Mouse (Mus musculus) heart, embryonic 13.5 days (tissue): ENCODE results near the gene Hba-a1. TPM values are rescaled to one million over a fixed set of nuclear protein-coding genes. Genes with fewer than 3 reads are reported as not detected.
"Not testable (repeated sequence)": the region's sequence is repeated elsewhere in the genome, so short reads cannot be mapped to it uniquely, and the experiment has no call there.

Experiments
- ATAC-seq: fragments of 200-750 bp; cut with Nextera tagmentation; 2 replicates; pipeline ENCODE4 v1.8.0; 2017; ENCODE audit warnings: moderate TSS enrichment; ENCODE audit not compliant: insufficient number of reproducible peaks, low FRiP score, low TSS enrichment; ENCODE audit errors: extremely low read depth
- H3K27ac ChIP-seq: fragments of 300-500 bp; sonication (generic); replicated peaks from 2 replicates; pipeline ENCODE4 v1.5.1; 2015; ENCODE audit warnings: moderate library complexity, mild to moderate bottlenecking, inconsistent platforms
- H3K27me3 ChIP-seq: fragments of 300-500 bp; sonication (generic); replicated peaks from 2 replicates; pipeline ENCODE4 v1.6.1; 2015; ENCODE audit warnings: mild to moderate bottlenecking, inconsistent platforms
- H3K36me3 ChIP-seq: fragments of 300-500 bp; sonication (generic); 2 replicates; pipeline ENCODE4 v1.6.1; 2015; ENCODE audit warnings: mild to moderate bottlenecking, inconsistent platforms
- H3K4me1 ChIP-seq: fragments of 300-500 bp; sonication (generic); 2 replicates; pipeline ENCODE4 v1.6.1; 2015; ENCODE audit warnings: inconsistent platforms
- H3K4me2 ChIP-seq: fragments of 300-500 bp; sonication (generic); 2 replicates; pipeline ENCODE4 v1.6.1; 2015; ENCODE audit warnings: inconsistent platforms, mild to moderate bottlenecking, moderate library complexity
- H3K4me3 ChIP-seq: fragments of 300-500 bp; sonication (generic); 2 replicates; pipeline ENCODE4 v1.5.1; 2015; ENCODE audit warnings: moderate library complexity, mild to moderate bottlenecking, inconsistent platforms
- H3K9ac ChIP-seq: fragments of 300-500 bp; sonication (generic); 2 replicates; pipeline ENCODE4 v1.6.1; 2015; ENCODE audit warnings: inconsistent platforms, mild to moderate bottlenecking, moderate library complexity
- H3K9me3 ChIP-seq: fragments of 300-500 bp; sonication (generic); 2 replicates; pipeline ENCODE4 v1.6.1; 2016; ENCODE audit warnings: inconsistent platforms
- WGBS: fragments of 180-500 bp; shearing (Covaris S2); methylation state at CpG from one replicate; pipeline ENCODE4 v1.1.7; 2015; ENCODE audit warnings: mixed read lengths; 5-methylcytosine and 5-hydroxymethylcytosine counted together
- polyA plus RNA-seq: library from polyadenylated mRNA; unstranded; fragments of >200 nt; fragmentation: Nextera tagmentation; extraction: Ambion mirVana; gene quantifications from 2 replicates; pipeline ENCODE4 v1.2.1, GENCODE M21; 2015

Gene Hba-a1
- 17,648 and 28,254 TPM in 2 replicates for polyA plus RNA-seq

DNA sequence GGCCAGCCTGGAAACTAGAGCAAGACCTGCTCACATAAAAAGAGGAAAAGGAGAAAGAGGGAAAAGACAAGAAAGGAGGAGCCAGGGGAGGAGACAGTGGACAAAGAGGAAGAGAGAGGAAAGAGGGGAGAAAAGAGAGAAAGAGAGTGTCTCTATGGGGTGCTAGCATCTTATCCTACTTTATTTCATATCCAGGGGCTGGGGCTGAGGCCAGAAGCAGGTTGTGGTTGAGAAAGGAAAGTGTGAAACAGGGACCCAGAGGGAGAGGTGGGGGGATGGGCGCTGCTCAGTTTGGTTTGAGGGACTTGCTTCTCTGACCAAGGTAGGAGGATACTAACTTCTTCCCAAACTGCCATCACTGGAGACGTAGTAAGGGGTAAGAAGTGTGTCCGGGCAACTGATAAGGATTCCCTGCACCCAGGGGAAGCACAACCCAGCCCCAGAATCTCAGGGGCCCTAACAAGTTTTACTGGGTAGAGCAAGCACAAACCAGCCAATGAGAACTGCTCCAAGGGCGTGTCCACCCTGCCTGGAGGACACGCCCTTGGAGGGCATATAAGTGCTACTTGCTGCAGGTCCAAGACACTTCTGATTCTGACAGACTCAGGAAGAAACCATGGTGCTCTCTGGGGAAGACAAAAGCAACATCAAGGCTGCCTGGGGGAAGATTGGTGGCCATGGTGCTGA is at the start of gene Hba-a1:
Gene Hba-a1, plus strand, starts transcription at position 421 of the 687 bp plus-strand sequence.
- H3K4me3 ChIP-seq, H3K36me3 ChIP-seq, H3K9me3 ChIP-seq, H3K4me1 ChIP-seq: not testable (repeated sequence)
- Histone ChIP-seq H3K9ac (0 out of 2 replicates have a peak within 1 kb of the TSS, but pooled peaks have one; percentile 14), H3K4me2 (peak within 1 kb of the TSS; percentile 51), H3K27ac (peak within 1 kb of the TSS; percentile 68; the same call in 1 of the 2 replicates), H3K27me3 (peaks cover 58% of the 10 kb centered on the region)
- ATAC-seq = peak; percentile 75
- 25% methylated on average over 1 of the region's 5 CpGs for WGBS

DNA sequence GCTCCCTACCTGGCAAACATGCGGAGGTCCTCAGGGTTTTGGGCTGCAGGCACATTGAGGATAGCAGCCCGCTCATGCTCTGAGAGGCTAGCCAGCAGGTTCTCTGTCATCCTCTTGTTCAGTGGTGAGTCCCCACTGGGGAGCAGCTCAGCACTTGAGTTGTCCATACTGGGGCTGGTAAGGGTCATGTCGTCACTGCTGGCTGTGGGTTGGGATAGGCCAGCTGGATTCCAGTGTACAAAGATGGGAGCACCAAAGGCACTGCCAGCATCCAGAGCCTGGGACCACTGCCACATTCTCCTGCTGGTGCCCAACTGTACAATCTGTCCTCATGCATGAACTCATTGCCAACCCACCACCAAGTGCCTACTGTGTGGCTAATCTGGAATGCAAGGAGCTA is 49.4 kb upstream of the Hba-a1 start:
- WGBS = 85% methylated on average over 3 of the region's 3 CpGs
- H3K36me3 ChIP-seq = peaks cover 82% of the 10 kb centered on the region

DNA sequence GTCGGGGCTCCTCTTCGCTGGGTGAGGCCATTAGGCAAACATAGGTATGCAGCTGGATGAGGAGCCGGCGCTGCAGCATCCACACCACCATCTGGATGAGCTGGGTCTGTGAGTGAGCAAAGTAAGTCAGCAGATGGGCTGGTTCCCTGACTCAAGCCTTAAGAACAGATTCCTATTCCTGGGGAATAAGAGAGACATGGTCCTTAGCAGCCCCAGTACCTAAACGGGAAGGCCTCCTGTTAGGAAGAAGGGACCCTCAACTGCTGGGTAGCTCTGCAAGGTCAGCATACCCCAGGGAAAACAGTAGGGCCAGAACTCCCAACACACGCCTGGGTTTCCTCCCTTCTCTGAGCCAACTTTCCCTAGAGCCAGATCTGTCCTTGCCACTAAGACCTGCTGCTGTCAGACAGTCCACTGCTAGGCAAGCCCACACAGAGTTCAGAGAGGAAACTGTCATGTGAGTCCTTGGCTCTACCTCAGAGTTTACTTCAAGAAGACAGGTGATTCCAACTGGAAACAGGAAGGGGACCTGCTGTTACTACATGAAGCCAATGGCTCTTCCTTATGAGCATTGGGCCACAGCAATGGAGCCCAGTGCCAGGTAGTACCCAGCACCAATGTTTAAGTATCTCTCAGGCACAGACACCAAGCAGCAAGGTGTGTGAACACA is 48.4 kb upstream of the Hba-a1 start:
- peaks cover 36% of the 10 kb centered on the region for H3K4me1 ChIP-seq
- H3K9ac ChIP-seq = 0 out of 2 replicates have a peak overlapping the region, but pooled peaks have one; percentile 52
- peak overlapping the region; percentile 51 for H3K27ac ChIP-seq
- no peak for ATAC-seq
- H3K27me3 ChIP-seq = no peaks in the 10 kb centered on the region
- H3K9me3 ChIP-seq = no peaks in the 10 kb centered on the region
- peaks cover 82% of the 10 kb centered on the region for H3K36me3 ChIP-seq
- H3K4me3 ChIP-seq = no peak overlapping the region
- WGBS = 88% methylated on average over 6 of the region's 6 CpGs
- H3K4me2 ChIP-seq = no peak overlapping the region

More for the DNA sequence above, 49.4 kb upstream of the Hba-a1 start:
- no peak for ATAC-seq
- Histone ChIP-seq H3K4me2 (no peak overlapping the region), H3K4me1 (peaks cover 36% of the 10 kb centered on the region), H3K9ac (no peak overlapping the region), H3K9me3 (no peaks in the 10 kb centered on the region), H3K27ac (no peak overlapping the region), H3K4me3 (no peak overlapping the region), H3K27me3 (no peaks in the 10 kb centered on the region)

DNA sequence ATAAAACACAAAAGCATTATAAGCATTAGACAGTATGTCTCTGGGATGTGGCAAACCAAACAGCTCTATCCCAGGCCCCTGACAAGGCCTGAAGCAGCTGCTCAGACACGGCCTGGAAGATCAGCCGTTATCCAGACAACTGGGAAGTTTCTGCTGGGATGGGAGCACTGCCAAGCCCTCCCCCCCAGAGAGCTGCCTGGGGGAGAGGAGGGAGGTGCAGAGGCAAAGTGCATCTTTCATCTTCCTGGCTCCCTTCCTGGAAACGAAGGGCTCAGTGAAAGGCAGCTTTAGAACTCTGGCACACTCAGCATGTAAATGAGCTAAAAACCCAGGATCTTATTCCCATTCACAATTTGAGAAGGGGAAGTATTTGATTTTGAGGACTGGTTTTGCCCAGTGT is 47.7 kb upstream of the Hba-a1 start:
- 38% methylated on average over 3 of the region's 3 CpGs for WGBS

DNA sequence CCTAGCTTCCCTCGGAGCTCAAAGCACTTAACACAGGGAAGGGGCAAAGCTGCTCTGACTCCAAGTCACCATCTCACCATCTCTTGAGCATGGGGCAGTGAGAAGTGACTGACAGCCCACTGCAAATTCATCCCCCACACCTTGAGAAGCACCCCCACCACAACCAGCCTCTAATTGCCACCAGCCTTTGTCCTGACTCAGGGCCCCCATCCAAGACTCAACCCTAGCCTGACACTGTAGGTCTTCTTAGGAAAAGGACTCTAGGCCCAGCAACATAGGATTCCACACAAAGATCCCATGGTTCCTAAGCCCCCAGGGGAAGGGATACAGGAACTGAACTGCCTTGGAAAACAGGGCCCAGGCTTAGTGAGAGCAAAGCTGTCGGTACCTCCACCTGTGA is 47.2 kb upstream of the Hba-a1 start:
- peaks cover 36% of the 10 kb centered on the region for H3K4me1 ChIP-seq
- no peaks in the 10 kb centered on the region for H3K27me3 ChIP-seq
- H3K9me3 ChIP-seq = no peaks in the 10 kb centered on the region
- 64% methylated on average over 2 of the region's 2 CpGs for WGBS
- H3K27ac ChIP-seq = peak overlapping the region; percentile 32; the same call in 1 of the 2 replicates
- ATAC-seq = no peak
- no peak overlapping the region for H3K4me3 ChIP-seq
- H3K9ac ChIP-seq = peak overlapping the region; percentile 42; the same call in 1 of the 2 replicates
- peaks cover 82% of the 10 kb centered on the region for H3K36me3 ChIP-seq
- H3K4me2 ChIP-seq = no peak overlapping the region

More for the DNA sequence above, 47.7 kb upstream of the Hba-a1 start:
- H3K27me3 ChIP-seq = no peaks in the 10 kb centered on the region
- no peak overlapping the region for H3K4me2 ChIP-seq
- 0 out of 2 replicates have a peak overlapping the region, but pooled peaks have one; percentile 52 for H3K9ac ChIP-seq
- H3K4me3 ChIP-seq = no peak overlapping the region
- ATAC-seq = no peak
- peak overlapping the region; percentile 51 for H3K27ac ChIP-seq
- H3K36me3 ChIP-seq = peaks cover 82% of the 10 kb centered on the region
- H3K4me1 ChIP-seq = peaks cover 36% of the 10 kb centered on the region
- no peaks in the 10 kb centered on the region for H3K9me3 ChIP-seq

DNA sequence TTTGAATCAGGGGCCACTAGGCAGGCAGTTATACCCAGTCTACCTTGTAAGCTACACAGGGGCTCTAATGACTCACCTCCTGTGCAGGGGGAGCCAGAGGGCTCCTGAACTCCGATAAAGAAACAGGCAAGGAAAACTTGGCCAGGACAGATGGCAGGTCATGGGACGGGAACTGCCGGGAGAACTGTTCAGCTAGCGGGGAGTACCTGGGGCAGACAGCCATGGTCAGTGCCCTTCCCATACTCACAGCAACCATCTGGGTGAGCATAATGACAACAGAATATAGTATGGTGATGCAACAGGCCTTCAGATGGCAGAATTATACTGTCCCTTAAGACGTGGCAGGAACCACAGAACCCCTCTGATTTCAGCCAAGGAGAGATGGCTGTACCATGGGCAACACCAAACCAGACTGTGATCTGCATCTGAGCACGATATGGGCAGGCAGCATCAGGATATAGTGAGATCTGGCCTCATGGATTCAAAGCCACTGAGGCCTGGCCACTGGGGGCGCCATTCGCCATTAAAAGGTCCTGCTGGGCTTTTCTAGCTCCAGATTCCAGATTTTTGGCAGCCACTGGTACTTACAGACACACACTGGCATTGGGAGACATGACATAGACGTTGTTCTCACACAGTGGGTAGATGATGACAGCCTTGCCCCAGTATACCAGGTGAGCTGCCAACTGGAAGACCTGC is 46.5 kb upstream of the Hba-a1 start:
- H3K4me2 ChIP-seq = no peak overlapping the region
- WGBS = 60% methylated on average over 9 of the region's 9 CpGs
- H3K27ac ChIP-seq = no peak overlapping the region
- H3K9me3 ChIP-seq = no peaks in the 10 kb centered on the region
- no peak overlapping the region for H3K4me3 ChIP-seq
- H3K4me1 ChIP-seq = peaks cover 36% of the 10 kb centered on the region
- no peaks in the 10 kb centered on the region for H3K27me3 ChIP-seq
- H3K9ac ChIP-seq = peak overlapping the region; percentile 42; the same call in 1 of the 2 replicates
- peaks cover 82% of the 10 kb centered on the region for H3K36me3 ChIP-seq
- no peak for ATAC-seq

DNA sequence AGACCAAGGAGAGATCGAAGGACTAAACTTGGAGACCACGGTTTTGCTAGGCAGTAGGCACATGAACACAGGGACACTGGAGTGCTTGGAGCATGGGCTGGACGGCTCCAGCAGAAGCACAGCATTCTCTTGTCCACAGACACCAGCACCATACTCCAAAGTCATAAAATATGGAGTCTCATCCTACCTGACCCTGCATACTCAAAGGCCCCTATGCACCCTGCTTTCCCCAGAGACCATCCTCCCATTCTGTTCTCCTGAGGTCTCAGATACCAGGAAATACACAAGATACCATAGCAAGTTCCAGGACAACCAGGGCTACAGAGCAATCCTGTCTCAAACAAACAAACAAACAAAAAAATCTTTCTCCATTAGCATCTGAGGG is 45.9 kb upstream of the Hba-a1 start:
- Histone ChIP-seq H3K4me2 (no peak overlapping the region), H3K9ac (no peak overlapping the region), H3K27me3 (no peaks in the 10 kb centered on the region), H3K4me1 (peaks cover 36% of the 10 kb centered on the region), H3K36me3 (peaks cover 82% of the 10 kb centered on the region), H3K27ac (no peak overlapping the region), H3K9me3 (no peaks in the 10 kb centered on the region), H3K4me3 (no peak overlapping the region)
- ATAC-seq = no peak
- WGBS = 85% methylated on average over 3 of the region's 3 CpGs

DNA sequence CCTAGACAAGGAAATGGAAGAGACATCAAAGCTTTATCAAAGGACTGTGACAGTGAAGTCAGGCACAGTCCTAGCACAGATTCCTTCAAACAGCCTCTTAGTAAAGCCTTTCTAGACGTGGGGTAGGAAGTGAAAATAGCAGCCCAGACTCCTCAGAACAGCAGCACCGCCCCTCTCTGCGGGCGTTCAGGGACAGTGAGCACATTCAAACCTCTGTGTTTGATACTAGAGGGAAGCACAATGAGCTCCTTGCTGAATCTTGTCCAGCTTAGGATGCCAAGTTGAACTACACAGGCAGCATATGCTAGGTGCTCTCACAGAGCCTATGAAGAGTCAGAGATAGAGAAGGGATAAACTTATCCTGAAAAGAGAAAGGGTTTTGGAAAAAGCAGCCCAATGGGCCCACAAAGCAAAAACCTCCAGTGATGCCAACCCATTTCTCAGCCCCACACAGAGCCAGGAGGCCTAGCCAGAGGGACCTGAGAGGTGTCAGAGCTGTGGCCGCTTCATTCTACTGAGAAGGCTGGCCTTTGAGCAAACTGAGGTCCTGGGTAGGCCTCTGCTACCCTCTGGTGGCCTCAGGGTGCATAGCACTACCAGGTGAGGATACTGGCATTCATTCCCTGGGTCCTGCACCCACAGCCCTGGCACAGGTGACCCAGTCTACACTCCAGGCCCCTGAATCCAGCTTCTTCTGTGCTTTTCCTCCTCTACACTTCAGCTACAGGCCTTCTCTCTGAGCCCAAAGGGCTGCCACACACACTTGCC is 45.0 kb upstream of the Hba-a1 start:
- H3K4me1 ChIP-seq = peaks cover 43% of the 10 kb centered on the region
- H3K9ac ChIP-seq = no peak overlapping the region
- 69% methylated on average over 5 of the region's 5 CpGs for WGBS
- no peak overlapping the region for H3K4me3 ChIP-seq
- no peak overlapping the region; the same call in 1 of the 2 replicates for H3K27ac ChIP-seq
- ATAC-seq = peak; percentile 37; the same call in 1 of the 2 replicates
- no peaks in the 10 kb centered on the region for H3K27me3 ChIP-seq
- no peaks in the 10 kb centered on the region for H3K9me3 ChIP-seq
- peak overlapping the region; percentile 33; the same call in 1 of the 2 replicates for H3K4me2 ChIP-seq
- H3K36me3 ChIP-seq = peaks cover 75% of the 10 kb centered on the region

DNA sequence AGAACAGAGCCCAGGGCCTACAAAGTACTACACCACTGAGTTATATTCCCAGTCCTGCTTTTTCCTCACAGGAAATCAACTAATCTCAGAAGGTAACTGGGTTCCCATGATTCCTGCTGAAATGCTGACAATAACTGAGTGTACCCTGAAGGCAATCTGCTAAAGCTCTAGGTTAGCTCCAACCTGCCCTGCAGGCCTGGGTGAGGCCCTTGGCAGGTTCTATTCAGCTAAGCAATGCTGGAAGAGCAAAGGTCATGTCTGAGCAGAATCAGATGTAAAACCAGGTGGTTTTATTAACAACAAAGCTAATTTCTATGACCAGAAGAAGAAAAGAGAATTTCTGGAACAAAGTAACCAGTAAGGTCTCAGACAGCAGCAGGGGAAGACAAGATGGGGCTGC is 41.9 kb upstream of the Hba-a1 start:
- Histone ChIP-seq H3K9me3 (no peaks in the 10 kb centered on the region), H3K9ac (no peak overlapping the region), H3K4me2 (no peak overlapping the region), H3K36me3 (peaks cover 77% of the 10 kb centered on the region), H3K27ac (no peak overlapping the region), H3K27me3 (no peaks in the 10 kb centered on the region), H3K4me1 (peaks cover 40% of the 10 kb centered on the region), H3K4me3 (no peak overlapping the region)
- ATAC-seq = no peak

DNA sequence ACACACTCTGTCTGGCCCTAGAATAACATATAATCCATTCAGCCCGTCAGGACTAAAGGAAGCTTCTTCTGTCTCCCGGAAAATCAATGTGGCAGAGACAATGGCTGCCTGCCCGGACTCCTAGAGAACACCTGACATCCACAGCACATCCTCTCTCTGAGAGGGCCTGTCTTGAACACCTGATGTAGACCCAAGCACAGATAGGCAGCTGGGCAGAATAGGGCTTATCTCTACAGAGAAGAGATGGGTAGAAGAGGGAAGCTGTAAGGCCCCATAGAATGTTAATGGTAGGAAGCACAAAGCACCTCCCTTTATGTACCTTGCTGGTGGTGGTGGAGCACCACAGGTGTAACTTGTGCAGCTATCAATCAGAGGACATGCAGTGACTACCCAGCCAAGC is 41.1 kb upstream of the Hba-a1 start:
- Histone ChIP-seq H3K4me2 (peak overlapping the region; percentile 0; the same call in 1 of the 2 replicates), H3K36me3 (peaks cover 77% of the 10 kb centered on the region), H3K4me1 (peaks cover 32% of the 10 kb centered on the region), H3K27me3 (no peaks in the 10 kb centered on the region), H3K9ac (0 out of 2 replicates have a peak overlapping the region, but pooled peaks have one; percentile 19), H3K27ac (0 out of 2 replicates have a peak overlapping the region, but pooled peaks have one; percentile 80), H3K4me3 (no peak overlapping the region), H3K9me3 (no peaks in the 10 kb centered on the region)
- 79% methylated on average over 3 of the region's 3 CpGs for WGBS
- no peak for ATAC-seq
